In the genomic region with DNA sequence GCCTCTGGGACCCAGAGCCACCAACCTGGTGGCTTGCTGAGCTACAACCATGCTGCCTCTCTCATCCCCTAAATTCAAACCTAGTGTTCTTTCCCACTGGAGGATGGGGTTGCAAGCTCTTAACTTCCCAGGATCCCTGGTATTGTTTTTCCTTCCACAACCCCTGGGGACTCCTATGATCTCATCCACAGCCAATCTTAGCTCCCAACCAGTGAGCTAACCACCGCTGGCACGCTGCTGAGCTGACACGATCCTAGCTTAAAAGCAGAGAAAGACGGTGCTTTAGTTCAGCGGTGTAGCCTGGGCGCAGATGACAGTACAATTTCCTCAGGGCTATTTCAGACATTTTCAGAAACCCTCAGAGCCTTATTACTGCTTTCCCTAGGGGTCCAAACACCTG, we compare ENCODE assay signal across 25 mouse cellular contexts.
DNase-seq lines count a peak whose midpoint lies in the region; ATAC-seq lines count a peak whose summit lies in the region.
"Had no signal": no experiment of that assay in that cellular context is flagged by ENCODE, and none has a peak within 500 bp of the region (broad histone marks: within the 10 kb centered on the region; RNA-seq: fewer than 3 reads in every experiment).

No protein-coding gene starts in this region.

- WGBS in embryonic facial prominence, embryonic 14.5 days: 36% methylated on average over 6 of the region's 6 CpGs
- WGBS in embryonic facial prominence, embryonic 10.5 days: 74% methylated on average over 6 of the region's 6 CpGs
- WGBS in neural tube, embryonic 15.5 days: 62% methylated on average over 6 of the region's 6 CpGs

- no peaks in the 10 kb centered on the region for H3K36me3 ChIP-seq in embryonic facial prominence, embryonic 14.5 days (ENCODE audit: control insufficient read depth, insufficient read depth, low read length)
- H3K36me3 ChIP-seq in embryonic facial prominence, embryonic 10.5 days (replicated peaks): no peaks in the 10 kb centered on the region
- no peaks in the 10 kb centered on the region for H3K36me3 ChIP-seq in neural tube, embryonic 15.5 days
- H3K36me3 ChIP-seq: embryonic facial prominence, embryonic 15.5 days; hindbrain, embryonic 15.5 days; limb, embryonic 12.5 days had no signal

- peak; percentile 19 for DNase-seq in embryonic facial prominence, embryonic 14.5 days (ENCODE audit: low spot score)
- DNase-seq in embryonic facial prominence, embryonic 10.5 days (ENCODE audit: low spot score): no peak
- DNase-seq in gastrocnemius, adult 18-20 months (ENCODE audit: low spot score): peak; percentile 64
- peak; percentile 33 for DNase-seq in heart, adult 8-10 months (ENCODE audit: low spot score)
- peak; percentile 28 to 44 for DNase-seq in heart, postnatal 36 days
- no peak for DNase-seq in cerebellum, adult 11-12 months
- DNase-seq: adrenal gland, postnatal 36 days; cerebellum, adult 2 months; cerebellum, postnatal 36 days; embryo, embryonic 11 days; kidney, adult 9 months; kidney, postnatal 14 days; liver, postnatal 0 days; right cerebral cortex, adult 18-20 months had no signal

- intact Hi-C loops in heart, postnatal 36 days (cut with DNase I): no loop called here

- H3K4me2 ChIP-seq in embryonic facial prominence, embryonic 14.5 days (ENCODE audit: low read depth, low read length): no peak overlapping the region
- H3K4me2 ChIP-seq in neural tube, embryonic 15.5 days: no peak overlapping the region
- H3K4me2 ChIP-seq: embryonic facial prominence, embryonic 15.5 days; hindbrain, embryonic 15.5 days; limb, embryonic 12.5 days; liver, embryonic 11.5 days had no signal

- H3K27me3 ChIP-seq in embryonic facial prominence, embryonic 14.5 days (replicated peaks; ENCODE audit: control insufficient read depth, insufficient read depth, low read length): no peaks in the 10 kb centered on the region
- H3K27me3 ChIP-seq in embryonic facial prominence, embryonic 10.5 days (replicated peaks; ENCODE audit: low read depth, poor library complexity, severe bottlenecking): 0 out of 2 replicates have a peak, but pooled peaks cover 4% of the 10 kb centered on the region
- no peaks in the 10 kb centered on the region for H3K27me3 ChIP-seq in neural tube, embryonic 15.5 days (replicated peaks)
- H3K27me3 ChIP-seq: embryonic facial prominence, embryonic 15.5 days; hindbrain, embryonic 15.5 days; limb, embryonic 12.5 days had no signal

- H3K4me3 ChIP-seq in embryonic facial prominence, embryonic 14.5 days (ENCODE audit: low read depth, low read length): no peak overlapping the region
- no peak overlapping the region for H3K4me3 ChIP-seq in embryonic facial prominence, embryonic 10.5 days
- H3K4me3 ChIP-seq in neural tube, embryonic 15.5 days (replicated peaks): no peak overlapping the region
- H3K4me3 ChIP-seq: embryonic facial prominence, embryonic 15.5 days; hindbrain, embryonic 15.5 days; layer of hippocampus, adult 2 months; limb, embryonic 12.5 days had no signal

- no peak overlapping the region for H3K27ac ChIP-seq in embryonic facial prominence, embryonic 14.5 days (replicated peaks; ENCODE audit: low read depth, low read length)
- no peak overlapping the region for H3K27ac ChIP-seq in embryonic facial prominence, embryonic 10.5 days (replicated peaks)
- no peak overlapping the region for H3K27ac ChIP-seq in neural tube, embryonic 15.5 days (replicated peaks)
- H3K27ac ChIP-seq: embryonic facial prominence, embryonic 15.5 days; hindbrain, embryonic 15.5 days; layer of hippocampus, adult 2 months; limb, embryonic 12.5 days; macrophage had no signal

- H3K9ac ChIP-seq in embryonic facial prominence, embryonic 14.5 days (ENCODE audit: low read depth, low read length): no peak overlapping the region
- no peak overlapping the region for H3K9ac ChIP-seq in neural tube, embryonic 15.5 days (replicated peaks)
- H3K9ac ChIP-seq: embryonic facial prominence, embryonic 15.5 days; hindbrain, embryonic 15.5 days; limb, embryonic 12.5 days; liver, postnatal 0 days had no signal

- no peaks in the 10 kb centered on the region for H3K4me1 ChIP-seq in embryonic facial prominence, embryonic 14.5 days (ENCODE audit: control insufficient read depth, insufficient read depth, low read length)
- H3K4me1 ChIP-seq in embryonic facial prominence, embryonic 10.5 days: no peaks in the 10 kb centered on the region
- peaks cover 4% of the 10 kb centered on the region; the same call in 1 of the 2 replicates for H3K4me1 ChIP-seq in neural tube, embryonic 15.5 days
- H3K4me1 ChIP-seq: embryonic facial prominence, embryonic 15.5 days; hindbrain, embryonic 15.5 days; limb, embryonic 12.5 days had no signal

- ATAC-seq in embryonic facial prominence, embryonic 14.5 days (ENCODE audit: low read depth): peak; percentile 44; the same call in 1 of the 2 replicates
- no peak for ATAC-seq in CD4-positive, CD25-positive, alpha-beta regulatory T cell, adult 4 months
- ATAC-seq in neural tube, embryonic 15.5 days (ENCODE audit: low FRiP score): no peak
- ATAC-seq: forebrain, embryonic 14.5 days; intestine, embryonic 16.5 days; liver, postnatal 0 days; lung, postnatal 0 days had no signal

- H3K9me3 ChIP-seq in embryonic facial prominence, embryonic 14.5 days (ENCODE audit: control insufficient read depth, low read length): no peaks in the 10 kb centered on the region
- no peaks in the 10 kb centered on the region for H3K9me3 ChIP-seq in embryonic facial prominence, embryonic 10.5 days
- no peaks in the 10 kb centered on the region for H3K9me3 ChIP-seq in neural tube, embryonic 15.5 days (replicated peaks)
- H3K9me3 ChIP-seq: embryonic facial prominence, embryonic 15.5 days; hindbrain, embryonic 15.5 days; limb, embryonic 12.5 days had no signal

Comparison
In these comparisons a context has a peak if more than half of its experiments do, and no peak if none do; other contexts are left out.
1. DNase-seq: peak in embryonic facial prominence, embryonic 14.5 days (single experiment), gastrocnemius, adult 18-20 months (single experiment), heart, adult 8-10 months (single experiment) and heart, postnatal 36 days (2 of 2); none in embryonic facial prominence, embryonic 10.5 days (single experiment) and cerebellum, adult 11-12 months (single experiment).